Mouse (Mus musculus): ENCODE data around the gene Cd44. TPM values are rescaled to one million over a fixed set of nuclear protein-coding genes. Genes with fewer than 3 reads are reported as not detected.

The Cd44 gene
- polyA plus RNA-seq, 1 experiment = 4.5 TPM

GRCm38 (mm10) chr2:102896154-102896553, 5.3 kb downstream of the Cd44 start:
- no peaks in the 10 kb centered on the region for H3K4me1 ChIP-seq (ENCODE audit: control insufficient read depth, insufficient read depth, low read length)
- TF ChIP-seq CTCF (IDR thresholded peaks at IDR 0.05; ENCODE audit: borderline replicate concordance, insufficient read depth, low read depth, low read length) (no peak), POLR2A (IDR thresholded peaks at IDR 0.05; ENCODE audit: borderline replicate concordance, insufficient read depth, low read length) (no peak)
- no peak overlapping the region for H3K27ac ChIP-seq (ENCODE audit: insufficient read depth, low read length)
- no peak overlapping the region for H3K4me3 ChIP-seq (replicated peaks; ENCODE audit: insufficient read depth, low read depth, low read length)
- H3K27me3 ChIP-seq (ENCODE audit: control insufficient read depth, insufficient read depth, low read length) = no peaks in the 10 kb centered on the region
- DNase-seq = no peak
- WGBS = 92% methylated on average over 8 of the region's 8 CpGs

DNA sequence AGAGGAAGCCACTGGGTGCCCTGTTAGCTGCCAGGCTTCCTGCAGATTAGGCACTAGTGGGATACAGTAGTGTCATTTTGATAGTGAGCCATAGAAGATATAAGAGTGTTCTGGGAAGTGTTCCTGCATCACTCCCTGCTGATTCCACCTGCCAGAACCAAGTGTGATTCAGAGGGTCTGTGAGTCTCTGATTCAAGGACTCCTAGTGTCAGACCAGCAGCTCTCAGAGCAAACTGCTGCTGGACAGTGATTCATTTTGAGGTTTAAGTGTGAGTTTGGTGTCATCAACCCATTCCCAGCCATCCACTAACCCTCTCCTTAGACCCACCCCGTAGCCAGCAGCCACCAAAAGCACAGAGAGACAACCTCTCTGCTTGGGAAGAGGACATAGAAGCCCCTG, 6.3 kb downstream of the Cd44 start:
- Histone ChIP-seq H3K27ac (ENCODE audit: insufficient read depth, low read length) (no peak overlapping the region), H3K27me3 (ENCODE audit: control insufficient read depth, insufficient read depth, low read length) (no peaks in the 10 kb centered on the region), H3K4me3 (replicated peaks; ENCODE audit: insufficient read depth, low read depth, low read length) (no peak overlapping the region), H3K4me1 (ENCODE audit: control insufficient read depth, insufficient read depth, low read length) (no peaks in the 10 kb centered on the region)
- TF ChIP-seq POLR2A (IDR thresholded peaks at IDR 0.05; ENCODE audit: borderline replicate concordance, insufficient read depth, low read length) (no peak), CTCF (IDR thresholded peaks at IDR 0.05; ENCODE audit: borderline replicate concordance, insufficient read depth, low read depth, low read length) (no peak)
- 77% methylated on average over 1 of the region's 1 CpGs for WGBS
- no peak for DNase-seq

- H3K4me1 ChIP-seq (ENCODE audit: control insufficient read depth, insufficient read depth, low read length) = no peaks in the 10 kb centered on the region
- no peaks in the 10 kb centered on the region for H3K27me3 ChIP-seq (ENCODE audit: control insufficient read depth, insufficient read depth, low read length)
- H3K27ac ChIP-seq (ENCODE audit: insufficient read depth, low read length) = no peak overlapping the region
- no peak for DNase-seq
- TF ChIP-seq CTCF (IDR thresholded peaks at IDR 0.05; ENCODE audit: borderline replicate concordance, insufficient read depth, low read depth, low read length) = no peak
- TF ChIP-seq POLR2A (IDR thresholded peaks at IDR 0.05; ENCODE audit: borderline replicate concordance, insufficient read depth, low read length) = no peak
- WGBS = 53% methylated on average over 4 of the region's 4 CpGs
- no peak overlapping the region for H3K4me3 ChIP-seq (replicated peaks; ENCODE audit: insufficient read depth, low read depth, low read length)
These were observed 6.7 kb downstream of the Cd44 start for GRCm38 (mm10) chr2:102894785-102895184.

- DNase-seq = no peak
These were observed 12.7 kb downstream of the Cd44 start for GRCm38 (mm10) chr2:102888688-102889225.

DNA sequence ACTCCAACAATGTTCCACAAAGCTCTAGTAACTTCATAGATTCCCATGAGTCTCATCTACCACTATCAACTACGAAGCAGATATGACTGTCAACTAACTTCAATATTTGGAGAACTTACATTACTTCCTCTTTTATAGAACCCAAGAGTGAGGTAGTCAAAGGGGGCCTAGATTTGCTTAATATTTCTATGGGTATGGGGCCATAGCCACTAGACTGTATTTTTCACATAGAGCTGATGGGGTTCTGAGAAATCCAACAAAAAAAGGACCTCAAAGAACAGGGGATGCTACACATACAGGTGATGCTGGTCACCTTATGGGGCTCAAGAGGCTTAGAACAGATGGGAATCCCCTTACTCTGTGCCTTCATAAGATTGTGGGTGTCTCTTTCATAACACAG, 14.3 kb downstream of the Cd44 start:
- no peak overlapping the region for H3K27ac ChIP-seq (ENCODE audit: insufficient read depth, low read length)
- 89% methylated on average over 1 of the region's 1 CpGs for WGBS
- H3K4me1 ChIP-seq (ENCODE audit: control insufficient read depth, insufficient read depth, low read length) = no peaks in the 10 kb centered on the region
- H3K4me3 ChIP-seq (replicated peaks; ENCODE audit: insufficient read depth, low read depth, low read length) = no peak overlapping the region
- DNase-seq = no peak
- TF ChIP-seq POLR2A (IDR thresholded peaks at IDR 0.05; ENCODE audit: borderline replicate concordance, insufficient read depth, low read length) = no peak
- no peak for TF ChIP-seq CTCF (IDR thresholded peaks at IDR 0.05; ENCODE audit: borderline replicate concordance, insufficient read depth, low read depth, low read length)
- no peaks in the 10 kb centered on the region for H3K27me3 ChIP-seq (ENCODE audit: control insufficient read depth, insufficient read depth, low read length)

More at GRCm38 (mm10) chr2:102888688-102889225, 12.7 kb downstream of the Cd44 start:
- 55% methylated on average over 3 of the region's 3 CpGs for WGBS
- TF ChIP-seq POLR2A (IDR thresholded peaks at IDR 0.05; ENCODE audit: borderline replicate concordance, insufficient read depth, low read length) (no peak), CTCF (IDR thresholded peaks at IDR 0.05; ENCODE audit: borderline replicate concordance, insufficient read depth, low read depth, low read length) (no peak)
- no peaks in the 10 kb centered on the region for H3K4me1 ChIP-seq (ENCODE audit: control insufficient read depth, insufficient read depth, low read length)
- no peak overlapping the region for H3K27ac ChIP-seq (ENCODE audit: insufficient read depth, low read length)
- H3K4me3 ChIP-seq (replicated peaks; ENCODE audit: insufficient read depth, low read depth, low read length) = no peak overlapping the region
- H3K27me3 ChIP-seq (ENCODE audit: control insufficient read depth, insufficient read depth, low read length) = no peaks in the 10 kb centered on the region

- Histone ChIP-seq H3K4me1 (ENCODE audit: control insufficient read depth, insufficient read depth, low read length) (no peaks in the 10 kb centered on the region), H3K27ac (ENCODE audit: insufficient read depth, low read length) (no peak overlapping the region), H3K4me3 (replicated peaks; ENCODE audit: insufficient read depth, low read depth, low read length) (no peak overlapping the region), H3K27me3 (ENCODE audit: control insufficient read depth, insufficient read depth, low read length) (no peaks in the 10 kb centered on the region)
- TF ChIP-seq POLR2A (IDR thresholded peaks at IDR 0.05; ENCODE audit: borderline replicate concordance, insufficient read depth, low read length) = no peak
- TF ChIP-seq CTCF (IDR thresholded peaks at IDR 0.05; ENCODE audit: borderline replicate concordance, insufficient read depth, low read depth, low read length) = no peak
- no peak for DNase-seq
- WGBS = 74% methylated on average over 6 of the region's 6 CpGs
These were observed 15.0 kb downstream of the Cd44 start for GRCm38 (mm10) chr2:102886306-102886935.

DNA sequence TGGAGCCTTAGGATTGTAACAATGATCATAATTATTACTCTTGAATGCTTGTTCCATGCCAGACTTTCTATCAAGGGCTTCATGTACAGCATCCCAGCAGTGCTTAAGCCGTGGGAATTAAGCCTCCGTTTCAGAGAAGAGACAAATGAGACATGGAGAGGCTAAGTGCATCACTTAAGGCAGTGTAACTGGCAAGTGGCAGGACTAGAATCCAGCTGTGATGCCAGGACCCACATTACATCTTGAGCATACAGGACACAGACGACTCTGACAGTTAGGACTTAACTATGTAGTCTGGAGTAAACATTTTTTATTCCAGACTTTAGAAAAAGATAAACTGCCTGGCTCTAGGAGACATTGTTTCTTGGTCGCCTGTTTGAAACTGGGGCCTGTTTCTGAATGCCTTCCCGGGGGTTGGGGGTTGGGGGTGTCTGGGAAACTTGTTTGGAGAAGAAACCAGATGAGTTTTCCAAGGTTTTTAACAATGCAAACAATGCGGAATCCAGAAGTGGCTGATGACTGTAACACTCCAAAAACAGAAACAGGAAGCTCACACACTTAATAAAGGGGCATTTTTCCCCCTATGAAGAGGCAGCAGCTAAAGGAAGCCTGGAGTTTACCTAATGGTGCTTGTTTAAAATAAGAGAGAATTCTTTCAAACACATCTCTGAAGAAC, 18.7 kb downstream of the Cd44 start:
- Histone ChIP-seq H3K27me3 (ENCODE audit: control insufficient read depth, insufficient read depth, low read length) (no peaks in the 10 kb centered on the region), H3K4me3 (replicated peaks; ENCODE audit: insufficient read depth, low read depth, low read length) (no peak overlapping the region), H3K27ac (ENCODE audit: insufficient read depth, low read length) (no peak overlapping the region), H3K4me1 (ENCODE audit: control insufficient read depth, insufficient read depth, low read length) (no peaks in the 10 kb centered on the region)
- 57% methylated on average over 6 of the region's 6 CpGs for WGBS
- no peak for TF ChIP-seq CTCF (IDR thresholded peaks at IDR 0.05; ENCODE audit: borderline replicate concordance, insufficient read depth, low read depth, low read length)
- TF ChIP-seq POLR2A (IDR thresholded peaks at IDR 0.05; ENCODE audit: borderline replicate concordance, insufficient read depth, low read length) = no peak
- DNase-seq = no peak
